Mouse (Mus musculus) MEL (cell line): ENCODE data around the gene Acvr2b. TPM values are rescaled to one million over a fixed set of nuclear protein-coding genes. Genes with fewer than 3 reads are reported as not detected.

Experiments
- DNase-seq: peaks from one replicate; pipeline ENCODE4 v3.0.0; 2011; ENCODE audit warnings: low read depth, low spot score
- H3K27ac ChIP-seq: 2 replicates; pipeline ENCODE4 v1.5.1; 2012; ENCODE audit warnings: low read depth, mild to moderate bottlenecking, control low read depth, low read length, moderate library complexity; ENCODE audit not compliant: control insufficient read depth
- H3K27me3 ChIP-seq, 2 experiments: fragments of 150-350 bp in 1 of 2; sonication (generic) in 1 of 2; 2 replicates each; pipeline ENCODE4 v1.6.1; 2012; ENCODE audit warnings: low read length in 2 of 2, mild to moderate bottlenecking in 2 of 2, improper control_type of control experiment in 1 of 2, moderate library complexity in 1 of 2; ENCODE audit not compliant: insufficient read depth in 2 of 2, control insufficient read depth in 1 of 2
- H3K36me3 ChIP-seq, 2 experiments: 2 replicates each; pipeline ENCODE4 v1.6.1; 2012 to 2014; ENCODE audit warnings: low read length in 2 of 2, improper control_type of control experiment in 1 of 2, inconsistent platforms in 1 of 2, mild to moderate bottlenecking in 1 of 2; ENCODE audit not compliant: insufficient read depth in 2 of 2, control insufficient read depth in 1 of 2
- H3K4me1 ChIP-seq, 2 experiments: fragments of 150-350 bp in 1 of 2; sonication (generic) in 1 of 2; 2 replicates each; pipeline ENCODE4 v1.6.1; 2012; ENCODE audit warnings: low read length in 2 of 2, improper control_type of control experiment in 1 of 2, mild to moderate bottlenecking in 1 of 2; ENCODE audit not compliant: insufficient read depth in 2 of 2, control insufficient read depth in 1 of 2
- H3K4me3 ChIP-seq, 2 experiments: fragments of 150-350 bp in 1 of 2; sonication (generic) in 1 of 2; 2 replicates each; pipeline ENCODE4 v1.5.1; 2012; ENCODE audit warnings: low read depth in 2 of 2, low read length in 2 of 2, mild to moderate bottlenecking in 2 of 2, moderate library complexity in 2 of 2, control low read depth in 1 of 2, improper control_type of control experiment in 1 of 2; ENCODE audit not compliant: control insufficient read depth in 1 of 2, insufficient read depth in 1 of 2
- H3K79me2 ChIP-seq: 2 replicates; pipeline ENCODE4 v1.6.1; 2012; ENCODE audit warnings: mild to moderate bottlenecking, low read length, moderate library complexity; ENCODE audit not compliant: control insufficient read depth, poor library complexity, insufficient read depth
- H3K9ac ChIP-seq: 2 replicates; pipeline ENCODE4 v1.6.1; 2012; ENCODE audit warnings: low read depth, mild to moderate bottlenecking, control low read depth, low read length, moderate library complexity; ENCODE audit not compliant: control insufficient read depth, poor library complexity, severe bottlenecking
- H3K9me3 ChIP-seq: fragments of 150-350 bp; sonication (generic); replicated peaks from 2 replicates; pipeline ENCODE4 v1.6.1; 2012; ENCODE audit warnings: mild to moderate bottlenecking, low read length, improper control_type of control experiment, moderate library complexity; ENCODE audit not compliant: insufficient read depth
- CHD2 ChIP-seq: IDR thresholded peaks from 2 replicates; pipeline ENCODE4 v1.6.1; 2011; ENCODE audit warnings: low read length, improper control_type of control experiment
- E2F4 ChIP-seq: IDR thresholded peaks from 2 replicates; pipeline ENCODE4 v1.6.1; 2011; ENCODE audit warnings: low read depth, low read length, improper control_type of control experiment, borderline replicate concordance
- ETS1 ChIP-seq: IDR thresholded peaks from 2 replicates; pipeline ENCODE4 v1.6.1; 2012; ENCODE audit warnings: low read depth, mild to moderate bottlenecking, inconsistent platforms, low read length, improper control_type of control experiment, moderate library complexity
- GABPA ChIP-seq: IDR thresholded peaks from 2 replicates; pipeline ENCODE4 v1.6.1; 2012; ENCODE audit warnings: low read depth, mild to moderate bottlenecking, inconsistent platforms, low read length, improper control_type of control experiment, moderate library complexity
- JUND ChIP-seq: IDR thresholded peaks from 2 replicates; pipeline ENCODE4 v1.6.1; 2011; ENCODE audit warnings: low read depth, mild to moderate bottlenecking, improper control_type of control experiment, low read length
- KAT2A ChIP-seq: conservative IDR thresholded peaks from 2 replicates; pipeline ENCODE4 v1.6.1; 2012; ENCODE audit warnings: low read depth, low read length, improper control_type of control experiment, inconsistent platforms
- MEF2A ChIP-seq: IDR thresholded peaks from 2 replicates; pipeline ENCODE4 v1.6.1; 2014; ENCODE audit warnings: low read depth, mild to moderate bottlenecking, inconsistent platforms, low read length, improper control_type of control experiment; ENCODE audit not compliant: poor library complexity, insufficient replicate concordance, severe bottlenecking; ENCODE audit errors: extremely low read depth
- MXI1 ChIP-seq: IDR thresholded peaks from 2 replicates; pipeline ENCODE4 v1.6.1; 2011; ENCODE audit warnings: mild to moderate bottlenecking, low read depth, low read length, improper control_type of control experiment
- MYB ChIP-seq: IDR thresholded peaks from 2 replicates; pipeline ENCODE4 v1.6.1; 2011; ENCODE audit warnings: mild to moderate bottlenecking, low read depth, low read length, improper control_type of control experiment
- NELFE ChIP-seq: IDR thresholded peaks from 2 replicates; pipeline ENCODE4 v1.6.1; 2011; ENCODE audit warnings: low read depth, low read length, improper control_type of control experiment
- NRF1 ChIP-seq: IDR thresholded peaks from 2 replicates; pipeline ENCODE4 v1.6.1; 2014; ENCODE audit warnings: low read depth, mild to moderate bottlenecking, inconsistent platforms, low read length, improper control_type of control experiment, moderate library complexity; ENCODE audit not compliant: poor library complexity, insufficient read depth, severe bottlenecking
- POLR2AphosphoS5 ChIP-seq: IDR thresholded peaks from 2 replicates; pipeline ENCODE4 v1.6.1; 2012; ENCODE audit warnings: low read depth, borderline replicate concordance, mild to moderate bottlenecking, inconsistent platforms, low read length, moderate library complexity, mixed read lengths
- RAD21 ChIP-seq: IDR thresholded peaks from 2 replicates; pipeline ENCODE4 v1.6.1; 2011; ENCODE audit warnings: mild to moderate bottlenecking, low read depth, low read length, improper control_type of control experiment
- SIN3A ChIP-seq: IDR thresholded peaks from 2 replicates; pipeline ENCODE4 v1.6.1; 2012; ENCODE audit warnings: low read length, improper control_type of control experiment, inconsistent platforms
- SMC3 ChIP-seq: IDR thresholded peaks from 2 replicates; pipeline ENCODE4 v1.6.1; 2011; ENCODE audit warnings: low read depth, low read length, improper control_type of control experiment
- TBP ChIP-seq: IDR thresholded peaks from 2 replicates; pipeline ENCODE4 v1.8.0; 2011; ENCODE audit warnings: low read depth, low read length, improper control_type of control experiment
- TCF12 ChIP-seq: IDR thresholded peaks from 2 replicates; pipeline ENCODE4 v1.6.1; 2014; ENCODE audit warnings: low read depth, mild to moderate bottlenecking, inconsistent platforms, low read length, improper control_type of control experiment, moderate library complexity
- USF1 ChIP-seq: IDR thresholded peaks from 2 replicates; pipeline ENCODE4 v1.6.1; 2014; ENCODE audit warnings: low read depth, mild to moderate bottlenecking, inconsistent platforms, low read length, improper control_type of control experiment, moderate library complexity
- ZNF384 ChIP-seq: IDR thresholded peaks from 2 replicates; pipeline ENCODE4 v1.6.1; 2012; ENCODE audit warnings: low read depth, mild to moderate bottlenecking, inconsistent platforms, low read length, improper control_type of control experiment
- polyA plus RNA-seq, 2 experiments: library from polyadenylated mRNA; stranded (reverse) in 1 of 2; unstranded in 1 of 2; fragments of >175 nt in 1 of 2; fragments of >200 nt in 1 of 2; gene quantifications; 2 replicates each; pipeline versions ENCODE4 v1.2.1 to v1.2.4; 2012; ENCODE audit warnings: low replicate concordance in 2 of 2, low read depth in 1 of 2; ENCODE audit not compliant: insufficient read length in 2 of 2, insufficient read depth in 1 of 2, missing spikeins in 1 of 2
- total RNA-seq: library from RNA; depleted of rRNA; stranded (reverse); fragments of 300-350 nt; gene quantifications from 2 replicates; pipeline ENCODE4 v1.2.3, GENCODE M21; 2012

Gene Acvr2b
- total and polyA plus RNA-seq, 3 experiments, result 0.81 to 1.9 TPM; not detected in 1

DNA sequence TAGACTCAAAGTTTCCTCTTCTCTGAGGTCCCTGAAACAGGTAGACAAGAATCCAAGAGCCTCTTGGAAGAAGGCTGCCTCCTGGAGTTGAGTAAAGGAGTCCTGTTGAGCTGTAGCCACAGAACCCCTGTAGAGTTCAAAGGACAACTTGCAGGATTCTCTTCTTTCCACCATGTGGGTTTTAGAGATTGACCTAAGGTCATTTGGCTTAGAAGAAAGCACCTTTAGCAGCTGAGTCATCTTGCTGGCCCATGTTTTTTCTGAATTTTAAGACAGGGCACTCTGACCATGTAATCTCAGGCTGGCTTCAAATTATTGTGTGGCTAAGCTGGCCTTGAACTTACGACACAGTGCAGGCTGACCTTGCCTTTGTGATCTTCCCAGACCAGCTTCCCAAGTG lies 71.1 kb downstream of the Acvr2b start (continued):
- TF ChIP-seq MEF2A (no peak), RAD21 (no peak)

DNA sequence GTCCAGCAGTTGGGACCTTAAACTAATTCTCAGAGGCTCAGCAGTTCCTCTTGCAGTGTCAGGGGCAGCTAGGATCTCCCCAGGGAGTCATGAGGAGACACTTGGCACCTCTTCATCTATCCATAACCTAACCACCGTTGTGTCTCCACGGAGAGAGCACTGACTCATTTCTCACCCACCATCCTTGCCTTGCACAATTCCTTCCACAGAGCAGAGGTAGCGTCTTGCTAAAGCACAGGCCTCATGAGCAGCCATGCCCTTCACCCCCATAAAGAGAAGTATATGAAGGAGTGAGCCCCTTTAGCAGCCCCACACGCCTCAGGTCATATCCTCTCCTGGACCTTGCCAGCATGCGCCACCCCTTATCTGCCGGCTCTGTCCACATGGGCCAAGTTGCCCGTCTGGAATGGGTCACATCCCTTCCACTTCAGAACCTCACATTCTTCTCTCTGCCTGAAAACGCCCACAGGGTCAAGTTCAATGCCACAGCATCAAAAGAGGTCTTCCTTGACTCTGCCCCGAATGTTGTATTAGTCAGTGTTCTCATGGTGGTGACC lies 71.8 kb downstream of the Acvr2b start:
- TF ChIP-seq GABPA (no peak), ZNF384 (no peak), JUND (no peak), MYB (no peak), CHD2 (no peak), NRF1 (no peak), KAT2A (no peak), MXI1 (no peak), SMC3 (no peak), E2F4 (no peak), SIN3A (no peak), TBP (no peak), NELFE (no peak), USF1 (no peak), POLR2AphosphoS5 (no peak), MEF2A (no peak), ETS1 (no peak), TCF12 (no peak)
- no peak overlapping the region for H3K4me3 ChIP-seq
- no peaks in the 10 kb centered on the region for H3K36me3 ChIP-seq
- H3K9ac ChIP-seq, result no peak overlapping the region
- no peaks in the 10 kb centered on the region for H3K9me3 ChIP-seq
- no peak overlapping the region for H3K27ac ChIP-seq
- no peak for DNase-seq
- no peaks in the 10 kb centered on the region for H3K27me3 ChIP-seq
- H3K79me2 ChIP-seq, result no peaks in the 10 kb centered on the region
- H3K4me1 ChIP-seq, result no peaks in the 10 kb centered on the region
